Mouse (Mus musculus) left cerebral cortex, postnatal 4 days (tissue): ENCODE data around the gene Smc1a. TPM values are rescaled to one million over a fixed set of nuclear protein-coding genes. Genes with fewer than 3 reads are reported as not detected.

ENCODE experiments used
- total RNA-seq, 2 experiments: library from RNA; stranded (reverse); gene quantifications; 2 replicates each; pipeline ENCODE4 v1.2.3; 2021

Gene Smc1a
- total RNA-seq, 2 experiments from 2014 or later = 57.7 to 69.7 TPM

Other genes with a start within 250 kb of the Smc1a start
- 100 to 1,000 TPM; 300 to 301 TPM for gene Huwe1, start 215.6 kb upstream of the Smc1a start, total RNA-seq
- 10 to 100 TPM; 49.0 to 58.2 TPM for gene Hsd17b10, start 14.6 kb upstream of the Smc1a start, total RNA-seq
- under 1 TPM; 0.24 to 0.76 TPM for gene Ribc1, start 133 bp upstream of the Smc1a start, total RNA-seq
- gene Iqsec2, start 127.8 kb downstream of the Smc1a start, total RNA-seq = 10 to 100 TPM; 50.3 to 56.7 TPM
- 10 to 100 TPM; 67.4 to 89.0 TPM for gene Kdm5c, start 216.6 kb downstream of the Smc1a start, total RNA-seq